Mouse (Mus musculus) hindbrain, embryonic 13.5 days (tissue): ENCODE measurements around the gene Cdh6. TPM values are rescaled to one million over a fixed set of nuclear protein-coding genes. Genes with fewer than 3 reads are reported as not detected.

Experiments
- ATAC-seq: fragments of 200-750 bp; cut with Nextera tagmentation; 2 replicates; pipeline ENCODE4 v1.8.0; 2017; ENCODE audit warnings: moderate TSS enrichment; ENCODE audit not compliant: low FRiP score
- H3K27ac ChIP-seq: fragments of 300-500 bp; sonication (generic); 2 replicates; pipeline ENCODE4 v1.5.1; 2015; ENCODE audit warnings: inconsistent platforms, mild to moderate bottlenecking, moderate library complexity
- H3K27me3 ChIP-seq: fragments of 300-500 bp; sonication (generic); 2 replicates; pipeline ENCODE4 v1.6.1; 2015; ENCODE audit warnings: mild to moderate bottlenecking, inconsistent platforms
- H3K36me3 ChIP-seq: fragments of 300-500 bp; sonication (generic); 2 replicates; pipeline ENCODE4 v1.6.1; 2015; ENCODE audit warnings: mild to moderate bottlenecking, inconsistent platforms
- H3K4me1 ChIP-seq: fragments of 300-500 bp; sonication (generic); replicated peaks from 2 replicates; pipeline ENCODE4 v1.6.1; 2015; ENCODE audit warnings: inconsistent platforms
- H3K4me2 ChIP-seq: fragments of 300-500 bp; sonication (generic); 2 replicates; pipeline ENCODE4 v1.6.1; 2015; ENCODE audit warnings: inconsistent platforms, mild to moderate bottlenecking, moderate library complexity
- H3K4me3 ChIP-seq: fragments of 300-500 bp; sonication (generic); 2 replicates; pipeline ENCODE4 v1.5.1; 2015; ENCODE audit warnings: mild to moderate bottlenecking, inconsistent platforms
- H3K9ac ChIP-seq: fragments of 300-500 bp; sonication (generic); 2 replicates; pipeline ENCODE4 v1.6.1; 2015; ENCODE audit warnings: mild to moderate bottlenecking, inconsistent platforms
- H3K9me3 ChIP-seq: fragments of 300-500 bp; sonication (generic); 2 replicates; pipeline ENCODE4 v1.6.1; 2016; ENCODE audit warnings: inconsistent platforms
- WGBS: fragments of 180-500 bp; shearing (Covaris S2); methylation state at CpG from one replicate; pipeline ENCODE4 v1.1.7; 2015; 5-methylcytosine and 5-hydroxymethylcytosine counted together
- polyA plus RNA-seq: library from polyadenylated mRNA; unstranded; fragments of >200 nt; fragmentation: Nextera tagmentation; extraction: Ambion mirVana; gene quantifications from 2 replicates; pipeline ENCODE4 v1.2.1, GENCODE M21; 2015

Gene Cdh6
- polyA plus RNA-seq, 1 experiment from 2014 or later: 13.7 TPM

DNA sequence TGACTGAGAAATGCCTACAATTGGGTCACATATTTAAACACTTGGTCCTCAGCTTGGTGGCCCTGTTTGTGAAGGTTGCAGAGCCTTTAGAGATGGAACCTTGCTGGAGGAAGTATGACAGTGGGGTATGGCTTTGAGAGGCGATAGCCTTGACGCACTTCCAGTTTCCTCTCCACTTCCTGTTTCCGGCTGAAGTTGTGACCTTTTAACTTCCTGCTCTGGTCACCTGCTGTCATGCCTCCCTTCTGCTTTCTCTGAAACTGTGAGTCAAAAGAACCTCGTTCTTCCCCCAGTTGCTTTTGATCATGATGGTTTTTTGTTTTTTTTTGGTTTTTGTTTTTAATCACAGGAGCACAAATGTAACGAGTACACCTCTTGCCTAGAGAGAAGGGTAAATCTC, 146.0 kb downstream of the Cdh6 start:
- Histone ChIP-seq H3K9me3 (no peaks in the 10 kb centered on the region), H3K4me3 (no peak overlapping the region), H3K4me1 (no peaks in the 10 kb centered on the region), H3K9ac (no peak overlapping the region), H3K27ac (no peak overlapping the region), H3K36me3 (no peaks in the 10 kb centered on the region), H3K27me3 (no peaks in the 10 kb centered on the region), H3K4me2 (no peak overlapping the region)
- WGBS: 70% methylated on average over 5 of the region's 5 CpGs
- ATAC-seq: no peak

DNA sequence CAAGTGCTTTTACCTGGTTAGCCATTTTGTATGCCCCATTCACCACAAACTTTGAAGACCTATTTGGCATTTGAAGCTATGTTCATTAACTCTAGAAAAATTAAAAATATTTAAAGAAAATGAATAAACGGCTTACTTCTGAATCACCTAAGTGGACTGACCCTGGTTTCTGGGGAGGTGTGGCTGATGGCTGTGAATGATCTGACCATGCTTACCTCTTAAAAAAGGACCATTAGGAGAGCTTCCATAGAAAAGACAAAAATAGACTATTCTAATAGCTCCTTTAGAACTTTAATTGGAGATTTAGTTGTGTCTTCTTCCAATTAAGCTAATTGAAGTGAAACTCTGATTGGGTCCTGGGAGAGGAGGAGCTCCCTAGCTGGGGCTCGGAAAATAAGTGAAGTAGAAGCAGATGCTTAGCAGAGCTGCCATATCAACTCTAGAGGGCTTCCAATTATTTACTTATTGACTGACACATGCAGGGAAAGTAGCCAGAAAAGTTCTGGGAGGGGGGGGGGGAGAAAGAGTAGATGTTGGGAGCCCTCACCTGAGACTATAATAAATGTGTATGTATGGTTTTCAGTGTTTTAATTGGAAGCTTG, 156.6 kb downstream of the Cdh6 start:
- no peak for ATAC-seq
- no peaks in the 10 kb centered on the region for H3K27me3 ChIP-seq
- no peaks in the 10 kb centered on the region for H3K36me3 ChIP-seq
- no peak overlapping the region for H3K4me3 ChIP-seq
- no peak overlapping the region for H3K9ac ChIP-seq
- 88% methylated on average over 2 of the region's 2 CpGs for WGBS
- H3K27ac ChIP-seq: no peak overlapping the region
- H3K4me1 ChIP-seq: no peaks in the 10 kb centered on the region
- H3K4me2 ChIP-seq: no peak overlapping the region
- H3K9me3 ChIP-seq: no peaks in the 10 kb centered on the region

DNA sequence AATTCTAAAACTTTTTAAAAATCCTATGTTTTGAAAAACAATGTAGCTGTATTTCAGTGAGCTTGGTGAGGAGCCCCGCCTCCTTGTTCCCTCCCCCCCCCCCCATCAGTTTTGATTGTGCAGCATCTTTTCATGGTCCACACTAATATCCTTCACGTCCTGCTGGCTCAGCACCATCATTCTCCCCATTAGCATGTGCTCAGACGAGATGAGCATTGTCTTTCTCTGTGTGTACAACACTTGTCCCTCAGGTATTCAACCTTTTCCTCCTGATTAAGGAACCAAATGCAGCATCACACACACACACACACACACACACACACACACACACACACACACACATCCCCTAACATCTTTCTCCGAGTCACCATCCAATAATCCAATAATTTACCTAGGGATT, 164.7 kb downstream of the Cdh6 start:
- 57% methylated on average over 4 of the region's 4 CpGs for WGBS
- no peaks in the 10 kb centered on the region for H3K4me1 ChIP-seq
- H3K27ac ChIP-seq: no peak overlapping the region
- H3K9me3 ChIP-seq: no peaks in the 10 kb centered on the region
- H3K4me2 ChIP-seq: no peak overlapping the region
- no peak overlapping the region for H3K4me3 ChIP-seq
- H3K9ac ChIP-seq: no peak overlapping the region
- no peaks in the 10 kb centered on the region for H3K27me3 ChIP-seq
- H3K36me3 ChIP-seq: no peaks in the 10 kb centered on the region
- ATAC-seq: peak; percentile 71; the same call in 1 of the 2 replicates

GRCm38 (mm10) chr15:13005934-13006333, 167.5 kb downstream of the Cdh6 start:
- no peaks in the 10 kb centered on the region for H3K4me1 ChIP-seq
- ATAC-seq: no peak
- 77% methylated on average over 13 of the region's 13 CpGs for WGBS
- no peaks in the 10 kb centered on the region for H3K36me3 ChIP-seq
- H3K27ac ChIP-seq: no peak overlapping the region
- no peak overlapping the region for H3K4me3 ChIP-seq
- no peak overlapping the region for H3K9ac ChIP-seq
- H3K9me3 ChIP-seq: no peaks in the 10 kb centered on the region
- H3K4me2 ChIP-seq: no peak overlapping the region
- H3K27me3 ChIP-seq: no peaks in the 10 kb centered on the region

DNA sequence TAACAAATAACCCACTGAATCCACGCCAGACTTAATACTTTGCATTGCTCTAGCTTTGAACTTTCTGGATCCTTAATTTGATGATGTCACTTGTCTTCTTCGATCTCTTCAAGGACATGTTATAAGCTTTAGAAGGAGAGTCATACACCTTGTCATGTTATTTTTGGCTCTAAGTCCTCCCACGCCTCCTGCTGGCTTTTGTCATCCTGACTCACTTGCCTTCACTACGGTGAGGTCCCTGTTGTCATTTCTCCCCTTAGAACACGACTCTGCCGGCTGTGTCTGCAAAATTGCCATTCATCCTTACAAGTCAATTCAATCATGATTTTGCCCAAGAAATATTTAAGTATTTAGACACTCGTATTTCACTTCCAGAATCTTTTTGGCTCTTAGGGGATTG, 171.9 kb downstream of the Cdh6 start:
- no peaks in the 10 kb centered on the region for H3K27me3 ChIP-seq
- H3K9me3 ChIP-seq: no peaks in the 10 kb centered on the region
- ATAC-seq: no peak
- no peak overlapping the region for H3K4me3 ChIP-seq
- 76% methylated on average over 7 of the region's 7 CpGs for WGBS
- no peaks in the 10 kb centered on the region for H3K4me1 ChIP-seq
- no peak overlapping the region for H3K27ac ChIP-seq
- H3K4me2 ChIP-seq: no peak overlapping the region
- H3K9ac ChIP-seq: no peak overlapping the region
- no peaks in the 10 kb centered on the region for H3K36me3 ChIP-seq

DNA sequence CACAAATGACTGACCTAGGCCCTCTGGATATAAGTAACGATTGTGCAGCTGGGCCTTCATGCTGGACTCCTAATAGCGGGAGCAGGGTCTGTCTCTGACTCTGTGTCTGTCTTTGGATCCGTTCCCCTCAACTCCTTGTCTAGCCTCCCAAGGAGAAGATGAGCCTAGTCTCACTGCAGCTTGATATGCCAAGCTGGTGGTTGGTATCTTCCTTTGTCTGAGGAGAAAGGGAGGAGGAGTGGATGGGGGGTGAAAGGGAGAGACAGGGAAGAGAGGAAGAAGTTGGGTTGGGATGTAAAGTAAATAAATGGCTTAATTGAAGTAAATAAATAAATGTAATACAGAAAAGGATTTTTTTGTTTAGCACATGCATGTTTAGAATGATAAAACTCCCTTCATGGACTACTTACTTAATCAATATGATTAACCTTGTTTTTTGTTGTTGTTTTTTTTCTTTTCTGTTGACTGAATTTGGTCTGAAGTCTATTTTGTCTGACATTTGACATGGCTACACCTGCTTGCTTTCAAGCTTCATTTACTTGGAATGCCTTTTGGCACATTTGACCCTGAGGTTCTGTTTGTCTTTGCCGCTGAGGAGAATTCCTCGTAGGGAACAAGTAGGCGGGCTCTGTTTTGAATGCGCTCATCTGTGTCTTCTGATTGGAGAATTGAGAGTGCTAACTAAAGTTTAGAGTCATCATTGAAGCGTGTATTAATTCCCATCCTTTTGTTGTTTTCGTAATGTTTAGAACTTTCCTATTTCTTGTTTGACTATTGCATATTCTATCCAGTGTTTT, 178.7 kb downstream of the Cdh6 start:
- Histone ChIP-seq H3K4me2 (no peak overlapping the region), H3K4me3 (no peak overlapping the region), H3K4me1 (no peaks in the 10 kb centered on the region), H3K9me3 (peaks cover 13% of the 10 kb centered on the region), H3K36me3 (no peaks in the 10 kb centered on the region), H3K27ac (no peak overlapping the region), H3K9ac (no peak overlapping the region), H3K27me3 (no peaks in the 10 kb centered on the region)
- ATAC-seq: no peak
- WGBS: 73% methylated on average over 9 of the region's 9 CpGs
